Mouse (Mus musculus) myocyte (in vitro differentiated cells): ENCODE measurements around the gene Scfd2. TPM values are rescaled to one million over a fixed set of nuclear protein-coding genes. Genes with fewer than 3 reads are reported as not detected.
A peak's percentile ranks its signal among the peaks of the same experiment; 100 is the strongest.

ENCODE experiments used
- H3K27me3 ChIP-seq: one replicate; pipeline ENCODE4 v1.6.1; 2011; ENCODE audit not compliant: control insufficient read depth, insufficient read depth, insufficient read length
- H3K36me3 ChIP-seq: one replicate; pipeline ENCODE4 v1.6.1; 2011; ENCODE audit not compliant: control insufficient read depth, insufficient read depth
- H3K4me2 ChIP-seq: one replicate; pipeline ENCODE4 v1.6.1; 2011; ENCODE audit warnings: low read depth, control low read depth
- H3K4me3 ChIP-seq: one replicate; pipeline ENCODE4 v1.5.1; 2011; ENCODE audit warnings: mild to moderate bottlenecking, control low read depth, moderate library complexity
- H3K79me2 ChIP-seq: one replicate; pipeline ENCODE4 v1.6.1; 2011; ENCODE audit not compliant: control insufficient read depth, insufficient read depth
- H3ac ChIP-seq: one replicate; pipeline ENCODE4 v1.6.1; 2011; ENCODE audit not compliant: control insufficient read depth, insufficient read length
- CEBPB ChIP-seq: IDR thresholded peaks from 2 replicates; pipeline ENCODE4 v1.6.1; 2011; ENCODE audit warnings: mild to moderate bottlenecking, moderate library complexity; ENCODE audit not compliant: poor library complexity, insufficient read depth, severe bottlenecking
- E2F4 ChIP-seq: IDR thresholded peaks from one replicate; pipeline ENCODE4 v1.6.1; 2011; ENCODE audit warnings: mild to moderate bottlenecking, control low read depth, moderate library complexity; ENCODE audit not compliant: insufficient read depth
- MAX ChIP-seq: IDR thresholded peaks from one replicate; pipeline ENCODE4 v1.6.1; 2011; ENCODE audit warnings: low read depth, mild to moderate bottlenecking, control low read depth
- MYOD1 ChIP-seq, 3 experiments: IDR thresholded peaks; one replicate each; pipeline ENCODE4 v1.6.1; 2011; ENCODE audit warnings: control low read depth in 2 of 3, low read depth in 2 of 3, mild to moderate bottlenecking in 2 of 3, moderate library complexity in 1 of 3; ENCODE audit not compliant: insufficient read length in 2 of 3, control insufficient read depth in 1 of 3
- MYOG ChIP-seq, 3 experiments: IDR thresholded peaks; one replicate each; pipeline ENCODE4 v1.6.1; 2011; ENCODE audit warnings: control low read depth in 2 of 3, low read depth in 2 of 3, mild to moderate bottlenecking in 2 of 3; ENCODE audit not compliant: insufficient read length in 2 of 3, control insufficient read depth in 1 of 3, insufficient read depth in 1 of 3
- POLR2A ChIP-seq: IDR thresholded peaks from one replicate; pipeline ENCODE4 v1.6.1; 2011; ENCODE audit warnings: low read depth, mild to moderate bottlenecking, control low read depth, moderate library complexity; ENCODE audit not compliant: insufficient read length
- POLR2AphosphoS2 ChIP-seq: IDR thresholded peaks from one replicate; pipeline ENCODE4 v1.6.1; 2011; ENCODE audit warnings: low read depth, control low read depth; ENCODE audit not compliant: insufficient read length
- REST ChIP-seq: IDR thresholded peaks from one replicate; pipeline ENCODE4 v1.6.1; 2011; ENCODE audit warnings: mild to moderate bottlenecking, control low read depth, moderate library complexity; ENCODE audit not compliant: insufficient read depth, insufficient read length
- SRF ChIP-seq: IDR thresholded peaks from one replicate; pipeline ENCODE4 v1.6.1; 2011; ENCODE audit warnings: low read depth; ENCODE audit not compliant: control insufficient read depth, insufficient read length
- TCF12 ChIP-seq: IDR thresholded peaks from one replicate; pipeline ENCODE4 v1.6.1; 2011; ENCODE audit warnings: mild to moderate bottlenecking, control low read depth; ENCODE audit not compliant: poor library complexity, insufficient read depth, severe bottlenecking
- TCF3 ChIP-seq: IDR thresholded peaks from one replicate; pipeline ENCODE4 v1.6.1; 2011; ENCODE audit warnings: low read depth, control low read depth; ENCODE audit not compliant: insufficient read length
- USF1 ChIP-seq: IDR thresholded peaks from one replicate; pipeline ENCODE4 v1.6.1; 2011; ENCODE audit warnings: low read depth, mild to moderate bottlenecking, control low read depth, moderate library complexity
- polyA plus RNA-seq: library from polyadenylated mRNA; unstranded; fragments of >200 nt; fragmentation: generic; extraction: Trizol; gene quantifications from one replicate; pipeline ENCODE4 v1.2.1, GENCODE M21; 2012; ENCODE audit warnings: missing spikeins

Scfd2 gene
- 7.8 TPM for polyA plus RNA-seq

DNA sequence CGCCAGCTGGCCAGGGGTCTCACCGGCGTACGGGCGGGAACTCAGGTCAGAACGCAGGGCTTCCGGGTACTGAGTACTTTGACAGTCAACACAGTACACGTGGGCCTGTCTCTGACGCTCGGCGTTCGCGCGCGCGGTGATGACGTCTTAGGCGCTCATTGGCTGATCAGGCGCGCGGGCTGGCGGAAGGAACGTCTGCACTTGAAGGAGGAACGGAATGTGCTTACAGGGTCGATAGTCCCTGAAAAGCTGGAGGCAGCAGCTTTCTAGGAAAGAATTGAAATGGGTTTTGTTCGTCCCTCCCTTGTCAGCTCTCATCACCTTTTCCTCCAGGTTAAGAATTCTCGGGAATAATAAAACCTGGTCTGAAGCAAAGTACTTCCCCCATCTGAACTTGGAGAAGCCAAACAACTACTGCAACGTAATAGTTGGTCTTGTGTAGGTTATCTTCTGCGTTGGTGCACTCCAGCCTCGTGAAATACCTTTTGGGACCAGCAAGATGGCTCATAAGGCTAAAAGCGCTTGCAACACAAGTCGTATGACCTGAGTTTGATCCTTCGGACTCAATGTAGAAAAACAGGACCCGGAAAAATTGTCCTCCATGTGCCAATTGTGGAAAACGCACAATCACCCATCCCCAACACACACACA is at the start of gene Scfd2:
Scfd2 (minus strand) TSS at position 130 of the 651 bp plus-strand sequence.
- TF ChIP-seq POLR2AphosphoS2 (no peak), REST (no peak), MYOG (IDR thresholded peaks at IDR 0.05; ENCODE audit: control insufficient read depth in 1 of 3, insufficient read depth in 1 of 3, insufficient read length in 2 of 3, low read depth in 2 of 3) (no peak), E2F4 (peak; percentile 84), POLR2A (peak; percentile 66), SRF (no peak), USF1 (peak; percentile 73), MAX (peak; percentile 95), TCF12 (no peak), CEBPB (no peak)
- H3K4me3 ChIP-seq, result peak within 1 kb of the TSS; percentile 72
- H3K4me2 ChIP-seq, result peak within 1 kb of the TSS; percentile 79
- H3ac ChIP-seq, result peak within 1 kb of the TSS; percentile 16
- H3K79me2 ChIP-seq, result peaks cover 11% of the 10 kb centered on the region
- H3K27me3 ChIP-seq, result no peaks in the 10 kb centered on the region
- H3K36me3 ChIP-seq, result no peaks in the 10 kb centered on the region

DNA sequence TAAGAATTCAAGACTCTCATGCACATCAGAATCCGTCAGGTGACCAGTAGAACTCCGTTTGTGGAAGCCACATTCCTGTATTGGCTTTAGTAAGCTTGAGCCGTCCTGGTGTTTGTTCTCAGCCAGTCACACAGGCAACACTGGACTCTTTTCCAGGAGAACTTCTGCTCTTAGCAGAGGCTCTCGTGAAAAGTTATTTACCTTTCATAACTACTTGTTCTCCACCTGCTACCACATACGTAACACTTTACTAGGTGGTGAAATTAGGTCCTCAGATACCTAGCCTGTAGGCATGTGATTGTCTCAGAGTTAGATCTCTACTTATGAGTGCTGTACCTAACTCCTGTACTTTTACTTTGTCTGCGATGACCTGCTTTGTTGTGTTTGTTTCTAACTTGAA is 40.2 kb upstream of the Scfd2 start:
- Histone ChIP-seq H3K79me2 (no peaks in the 10 kb centered on the region), H3K27me3 (no peaks in the 10 kb centered on the region), H3K4me3 (no peak overlapping the region), H3K4me2 (no peak overlapping the region), H3ac (no peak overlapping the region), H3K36me3 (peaks cover 48% of the 10 kb centered on the region)
- TF ChIP-seq REST (no peak), SRF (no peak), TCF12 (no peak), MYOD1 (IDR thresholded peaks at IDR 0.05; ENCODE audit: control insufficient read depth in 1 of 3, insufficient read length in 2 of 3, low read depth in 2 of 3) (no peak), POLR2AphosphoS2 (no peak), E2F4 (no peak), CEBPB (no peak), MAX (no peak), MYOG (IDR thresholded peaks at IDR 0.05; ENCODE audit: control insufficient read depth in 1 of 3, insufficient read depth in 1 of 3, insufficient read length in 2 of 3, low read depth in 2 of 3) (no peak), TCF3 (no peak), USF1 (no peak), POLR2A (no peak)

DNA sequence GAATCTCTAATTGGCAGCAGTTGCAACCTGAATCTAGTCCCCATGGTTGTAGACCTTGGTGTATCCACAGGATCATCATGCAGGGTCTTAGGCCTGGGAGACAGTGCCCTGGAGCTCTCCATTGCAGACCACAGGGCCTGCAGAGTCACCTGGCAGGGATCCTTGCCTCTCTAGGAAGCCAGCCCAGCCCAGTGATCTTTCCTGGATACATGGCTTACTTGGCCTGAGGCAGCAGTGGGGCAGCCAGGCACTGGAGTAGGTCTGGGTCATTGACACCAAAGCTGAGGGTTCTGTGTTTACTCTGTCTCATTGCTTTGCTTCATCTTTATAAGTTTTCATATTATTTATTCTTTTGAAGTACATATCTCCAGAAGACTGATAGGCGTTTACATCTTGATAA is 29.6 kb upstream of the Scfd2 start:
- Histone ChIP-seq H3K4me2 (no peak overlapping the region), H3ac (no peak overlapping the region), H3K4me3 (no peak overlapping the region), H3K27me3 (no peaks in the 10 kb centered on the region), H3K79me2 (no peaks in the 10 kb centered on the region), H3K36me3 (peaks cover 47% of the 10 kb centered on the region)
- TF ChIP-seq REST, result no peak
- TF ChIP-seq CEBPB, result no peak
- no peak for TF ChIP-seq POLR2A
- TF ChIP-seq MAX, result no peak

DNA sequence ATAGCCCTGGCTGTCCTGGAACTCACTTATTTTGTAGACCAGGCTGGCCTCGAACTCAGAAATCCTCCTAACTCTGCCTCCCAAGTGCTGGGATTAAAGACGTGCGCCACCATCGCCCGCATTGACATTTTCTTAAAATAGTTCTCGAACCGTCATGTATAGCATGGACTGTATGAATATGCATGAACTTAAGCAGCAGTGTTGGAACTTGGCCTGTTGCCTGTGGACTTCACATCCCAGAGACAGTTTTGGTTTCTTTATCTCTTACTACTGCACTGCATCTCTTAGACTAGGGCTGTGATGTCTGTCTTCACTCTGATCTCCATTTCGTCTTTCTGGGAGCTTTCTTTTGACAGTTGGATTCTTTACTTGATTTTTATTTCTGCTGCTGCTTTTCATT is 18.0 kb upstream of the Scfd2 start:
- no peak overlapping the region for H3K4me2 ChIP-seq
- H3K36me3 ChIP-seq, result peaks cover 40% of the 10 kb centered on the region
- TF ChIP-seq POLR2AphosphoS2 (no peak), SRF (no peak), MYOD1 (IDR thresholded peaks at IDR 0.05; ENCODE audit: control insufficient read depth in 1 of 3, insufficient read length in 2 of 3, low read depth in 2 of 3) (no peak), TCF3 (no peak), CEBPB (no peak), POLR2A (no peak), TCF12 (no peak), E2F4 (no peak), REST (no peak), MYOG (IDR thresholded peaks at IDR 0.05; ENCODE audit: control insufficient read depth in 1 of 3, insufficient read depth in 1 of 3, insufficient read length in 2 of 3, low read depth in 2 of 3) (no peak), USF1 (no peak), MAX (no peak)
- no peaks in the 10 kb centered on the region for H3K27me3 ChIP-seq
- peaks cover 3% of the 10 kb centered on the region for H3K79me2 ChIP-seq
- no peak overlapping the region for H3ac ChIP-seq
- no peak overlapping the region for H3K4me3 ChIP-seq

DNA sequence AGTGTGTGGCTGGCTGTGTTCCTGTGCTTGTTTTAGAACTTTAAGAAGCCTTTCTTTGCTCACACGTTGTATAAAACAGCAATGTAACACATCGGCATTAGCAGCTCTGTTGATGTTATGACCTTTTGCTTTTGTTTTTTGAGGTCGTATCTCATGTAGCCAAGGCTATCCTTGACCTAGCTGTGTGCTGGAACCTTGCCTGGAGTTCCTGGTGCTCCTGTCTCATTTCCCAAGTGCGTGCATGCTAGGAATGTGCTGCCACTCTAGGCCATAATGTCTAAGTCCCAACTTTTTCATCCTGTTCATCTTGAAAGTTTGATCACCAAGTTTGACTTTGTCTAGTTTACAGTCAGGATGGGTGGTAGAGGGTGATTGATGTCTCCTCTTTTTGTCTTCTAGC is 14.0 kb upstream of the Scfd2 start:
- Histone ChIP-seq H3K4me2 (no peak overlapping the region), H3K4me3 (no peak overlapping the region), H3ac (no peak overlapping the region), H3K27me3 (no peaks in the 10 kb centered on the region), H3K36me3 (peaks cover 58% of the 10 kb centered on the region), H3K79me2 (peaks cover 26% of the 10 kb centered on the region)
- no peak for TF ChIP-seq CEBPB
- TF ChIP-seq E2F4, result no peak
- TF ChIP-seq MAX, result no peak
- no peak for TF ChIP-seq TCF12
- no peak for TF ChIP-seq POLR2A
- TF ChIP-seq REST, result no peak
- TF ChIP-seq MYOD1 (IDR thresholded peaks at IDR 0.05; ENCODE audit: control insufficient read depth in 1 of 3, insufficient read length in 2 of 3, low read depth in 2 of 3), result no peak
- TF ChIP-seq TCF3, result no peak
- no peak for TF ChIP-seq POLR2AphosphoS2
- no peak for TF ChIP-seq MYOG (IDR thresholded peaks at IDR 0.05; ENCODE audit: control insufficient read depth in 1 of 3, insufficient read depth in 1 of 3, insufficient read length in 2 of 3, low read depth in 2 of 3)
- TF ChIP-seq USF1, result no peak
- no peak for TF ChIP-seq SRF
